In the genomic region with DNA sequence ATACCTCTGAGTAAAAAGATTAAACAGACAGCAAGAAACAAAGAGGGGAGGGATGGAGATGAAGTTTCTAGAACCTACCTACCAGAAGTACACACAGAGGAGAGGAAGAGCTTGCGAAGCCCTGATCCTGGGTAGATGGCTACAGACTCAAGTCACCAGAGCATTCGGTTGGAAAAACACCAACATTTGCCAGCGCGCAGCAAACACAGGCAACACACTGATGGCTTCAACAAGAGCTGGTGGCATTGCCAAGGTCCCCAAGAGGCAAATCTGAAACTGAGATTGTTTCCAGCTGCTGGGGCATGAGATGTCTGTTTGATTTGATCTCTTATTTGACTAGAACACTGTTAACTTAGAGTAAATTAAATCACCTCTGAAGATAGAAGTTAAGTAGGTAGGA, we compare ENCODE assay signal across 20 mouse cellular contexts.
DNase-seq lines count a peak whose midpoint lies in the region; ATAC-seq and TF ChIP-seq lines count a peak whose summit lies in the region.
"Had no signal": no experiment of that assay in that cellular context is flagged by ENCODE, and none has a peak within 500 bp of the region (broad histone marks: within the 10 kb centered on the region; RNA-seq: fewer than 3 reads in every experiment).

No protein-coding gene starts in this region.

- DNase-seq in cerebellum, postnatal 10 days, result peak; percentile 58 to 61
- no peak for DNase-seq in cerebellum, postnatal 36 days
- DNase-seq in hindbrain, embryonic 11.5 days (ENCODE audit: low spot score), result no peak
- peak; percentile 48 for DNase-seq in hindbrain, postnatal 0 days (ENCODE audit: low spot score)
- DNase-seq in hindbrain, embryonic 10.5 days (ENCODE audit: low spot score), result no peak
- DNase-seq in neural tube, embryonic 10.5 days (ENCODE audit: extremely low spot score, low spot score), result no peak
- DNase-seq: adrenal gland, adult 8-10 months; adrenal gland, postnatal 25 days; cerebellum, adult 18-20 months; gastrocnemius, postnatal 25 days; heart, adult 2 months; kidney, adult 18-20 months had no signal

- WGBS in hindbrain, embryonic 13.5 days, result 71% methylated on average over 4 of the region's 4 CpGs
- WGBS in hindbrain, embryonic 11.5 days, result 92% methylated on average over 4 of the region's 4 CpGs
- WGBS in hindbrain, postnatal 0 days, result 58% methylated on average over 4 of the region's 4 CpGs
- WGBS in hindbrain, embryonic 10.5 days, result 92% methylated on average over 4 of the region's 4 CpGs
- WGBS in neural tube, embryonic 13.5 days, result 80% methylated on average over 4 of the region's 4 CpGs

- no peaks in the 10 kb centered on the region for H3K36me3 ChIP-seq in hindbrain, embryonic 13.5 days
- no peaks in the 10 kb centered on the region for H3K36me3 ChIP-seq in hindbrain, embryonic 11.5 days (ENCODE audit: control insufficient read depth, insufficient read depth, low read length)
- no peaks in the 10 kb centered on the region for H3K36me3 ChIP-seq in hindbrain, postnatal 0 days (ENCODE audit: insufficient read depth, low read length)
- no peaks in the 10 kb centered on the region for H3K36me3 ChIP-seq in hindbrain, embryonic 10.5 days
- H3K36me3 ChIP-seq in neural tube, embryonic 13.5 days, result no peaks in the 10 kb centered on the region
- H3K36me3 ChIP-seq: embryonic facial prominence, embryonic 12.5 days; embryonic facial prominence, embryonic 15.5 days; heart, embryonic 10.5 days had no signal

- ATAC-seq in hindbrain, embryonic 13.5 days (ENCODE audit: low FRiP score), result no peak
- no peak for ATAC-seq in hindbrain, embryonic 11.5 days (ENCODE audit: low FRiP score)
- ATAC-seq in hindbrain, postnatal 0 days, result no peak
- ATAC-seq in neural tube, embryonic 13.5 days (ENCODE audit: low read depth), result no peak; the same call in 1 of the 2 replicates
- ATAC-seq: activated CD4-positive, CD25-positive, alpha-beta regulatory T cell, adult 4 months; inflammation-experienced regulatory T-cells, adult 6 months; intestine, embryonic 16.5 days had no signal

- no peak overlapping the region for H3K9ac ChIP-seq in hindbrain, embryonic 13.5 days
- no peak overlapping the region for H3K9ac ChIP-seq in hindbrain, embryonic 11.5 days (ENCODE audit: low read depth, low read length)
- H3K9ac ChIP-seq in hindbrain, postnatal 0 days (replicated peaks; ENCODE audit: low read length), result no peak overlapping the region
- no peak overlapping the region for H3K9ac ChIP-seq in neural tube, embryonic 13.5 days
- H3K9ac ChIP-seq: embryonic facial prominence, embryonic 12.5 days; embryonic facial prominence, embryonic 15.5 days had no signal

- peaks cover 24% of the 10 kb centered on the region for H3K4me1 ChIP-seq in hindbrain, embryonic 13.5 days (replicated peaks)
- H3K4me1 ChIP-seq in hindbrain, embryonic 11.5 days (replicated peaks; ENCODE audit: control insufficient read depth, insufficient read depth, low read length), result no peaks in the 10 kb centered on the region
- H3K4me1 ChIP-seq in hindbrain, postnatal 0 days (ENCODE audit: insufficient read depth, low read length), result no peaks in the 10 kb centered on the region
- H3K4me1 ChIP-seq in hindbrain, embryonic 10.5 days (replicated peaks), result peaks cover 5% of the 10 kb centered on the region; the same call in 1 of the 2 replicates
- H3K4me1 ChIP-seq in neural tube, embryonic 13.5 days (replicated peaks), result peaks cover 25% of the 10 kb centered on the region
- H3K4me1 ChIP-seq: embryonic facial prominence, embryonic 12.5 days; embryonic facial prominence, embryonic 15.5 days; heart, embryonic 10.5 days had no signal

- no peak overlapping the region for H3K4me2 ChIP-seq in hindbrain, embryonic 13.5 days
- no peak overlapping the region for H3K4me2 ChIP-seq in hindbrain, embryonic 11.5 days (replicated peaks; ENCODE audit: low read depth, low read length)
- no peak overlapping the region; the same call in 1 of the 2 replicates for H3K4me2 ChIP-seq in hindbrain, postnatal 0 days (ENCODE audit: low read depth, low read length)
- no peak overlapping the region for H3K4me2 ChIP-seq in neural tube, embryonic 13.5 days
- H3K4me2 ChIP-seq: embryonic facial prominence, embryonic 12.5 days; embryonic facial prominence, embryonic 15.5 days had no signal

- no peak overlapping the region for H3K4me3 ChIP-seq in hindbrain, embryonic 13.5 days
- no peak overlapping the region for H3K4me3 ChIP-seq in hindbrain, embryonic 11.5 days (ENCODE audit: low read depth, low read length)
- H3K4me3 ChIP-seq in hindbrain, postnatal 0 days (ENCODE audit: low read length), result no peak overlapping the region
- no peak overlapping the region for H3K4me3 ChIP-seq in hindbrain, embryonic 10.5 days
- H3K4me3 ChIP-seq in neural tube, embryonic 13.5 days, result no peak overlapping the region
- H3K4me3 ChIP-seq: embryonic facial prominence, embryonic 12.5 days; embryonic facial prominence, embryonic 15.5 days; heart, adult 2 months; heart, embryonic 10.5 days had no signal

- H3K9me3 ChIP-seq in hindbrain, embryonic 13.5 days, result no peaks in the 10 kb centered on the region
- H3K9me3 ChIP-seq in hindbrain, embryonic 11.5 days (ENCODE audit: control insufficient read depth, low read length), result no peaks in the 10 kb centered on the region
- H3K9me3 ChIP-seq in hindbrain, postnatal 0 days (ENCODE audit: low read length), result no peaks in the 10 kb centered on the region
- no peaks in the 10 kb centered on the region for H3K9me3 ChIP-seq in hindbrain, embryonic 10.5 days
- no peaks in the 10 kb centered on the region for H3K9me3 ChIP-seq in neural tube, embryonic 13.5 days
- H3K9me3 ChIP-seq: embryonic facial prominence, embryonic 12.5 days; embryonic facial prominence, embryonic 15.5 days; heart, embryonic 10.5 days had no signal

- TF ChIP-seq CTCF in hindbrain, postnatal 0 days (IDR thresholded peaks at IDR 0.05; ENCODE audit: low read depth), result no peak

- no peaks in the 10 kb centered on the region for H3K27me3 ChIP-seq in hindbrain, embryonic 13.5 days
- no peaks in the 10 kb centered on the region for H3K27me3 ChIP-seq in hindbrain, embryonic 11.5 days (ENCODE audit: control insufficient read depth, insufficient read depth, low read length)
- no peaks in the 10 kb centered on the region for H3K27me3 ChIP-seq in hindbrain, postnatal 0 days (ENCODE audit: insufficient read depth, low read length)
- no peaks in the 10 kb centered on the region for H3K27me3 ChIP-seq in hindbrain, embryonic 10.5 days (ENCODE audit: insufficient read depth, poor library complexity, severe bottlenecking)
- no peaks in the 10 kb centered on the region for H3K27me3 ChIP-seq in neural tube, embryonic 13.5 days
- H3K27me3 ChIP-seq: embryonic facial prominence, embryonic 12.5 days had no signal

- peak overlapping the region; percentile 40; the same call in 1 of the 2 replicates for H3K27ac ChIP-seq in hindbrain, embryonic 13.5 days
- H3K27ac ChIP-seq in hindbrain, embryonic 11.5 days (ENCODE audit: low read depth, low read length), result no peak overlapping the region
- peak overlapping the region; percentile 41; the same call in 1 of the 2 replicates for H3K27ac ChIP-seq in hindbrain, postnatal 0 days
- no peak overlapping the region for H3K27ac ChIP-seq in hindbrain, embryonic 10.5 days
- peak overlapping the region; percentile 66 for H3K27ac ChIP-seq in neural tube, embryonic 13.5 days (replicated peaks)
- H3K27ac ChIP-seq: embryonic facial prominence, embryonic 12.5 days; embryonic facial prominence, embryonic 15.5 days; heart, adult 2 months; heart, embryonic 10.5 days had no signal

Comparison
In these comparisons a context has a peak if more than half of its experiments do, and no peak if none do; other contexts are left out.
1. DNase-seq: peak in cerebellum, postnatal 10 days (2 of 2) and hindbrain, postnatal 0 days (single experiment); none in cerebellum, postnatal 36 days (0 of 2), hindbrain, embryonic 11.5 days (single experiment), hindbrain, embryonic 10.5 days (single experiment) and neural tube, embryonic 10.5 days (single experiment).
2. H3K27ac ChIP-seq: peak in hindbrain, embryonic 13.5 days (single experiment), hindbrain, postnatal 0 days (single experiment) and neural tube, embryonic 13.5 days (single experiment); none in hindbrain, embryonic 11.5 days (single experiment) and hindbrain, embryonic 10.5 days (single experiment).